Mouse (Mus musculus): ENCODE measurements around the gene Gm17428.

Gm17428 gene

DNA sequence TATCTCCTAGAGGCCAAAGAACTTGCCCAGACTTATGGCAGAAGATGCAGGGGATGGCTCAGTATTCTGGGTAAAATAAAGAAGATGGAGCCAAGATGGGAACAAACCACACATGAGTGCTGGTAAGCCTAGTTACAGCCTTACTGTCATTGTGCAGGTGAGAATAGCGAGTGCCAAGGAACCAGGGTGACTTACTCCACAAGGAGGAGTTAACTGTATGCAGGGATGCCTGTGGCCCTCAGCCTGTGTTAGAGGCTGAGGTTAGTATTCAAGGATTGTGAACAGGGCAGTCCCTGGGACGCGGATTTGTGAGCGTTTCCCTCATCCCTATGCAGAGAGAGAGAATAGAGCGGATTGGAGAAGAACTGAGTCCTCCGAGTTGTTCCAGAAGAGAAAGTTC, 25.1 kb upstream of the Gm17428 start:
- WGBS: 92% methylated on average over 6 of the region's 6 CpGs

DNA sequence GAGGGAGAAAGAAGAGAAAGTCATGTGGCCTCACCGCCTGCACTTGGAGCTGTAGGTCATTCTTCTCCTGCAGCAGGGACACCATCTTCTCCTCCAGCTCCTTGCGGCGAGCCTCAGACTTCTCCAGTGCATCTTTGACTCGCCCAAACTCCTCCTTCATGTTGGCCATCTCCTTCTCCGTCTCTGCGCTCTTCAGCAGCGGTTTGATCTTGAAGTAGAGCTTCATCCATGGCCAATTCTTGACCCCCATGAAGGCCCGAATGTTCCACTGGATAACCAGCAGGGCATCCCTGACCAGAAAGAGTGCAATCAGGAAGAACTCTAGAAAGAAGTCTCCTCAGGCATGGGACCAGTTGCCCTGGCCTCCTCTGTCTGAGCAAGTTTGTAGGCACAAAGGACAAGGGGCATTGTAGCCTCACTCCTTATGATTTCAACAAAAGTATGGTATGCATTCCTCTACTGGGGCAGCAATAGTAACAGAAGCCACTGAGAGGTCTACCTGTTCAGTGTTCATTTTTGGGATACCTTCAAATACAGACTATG, 23.0 kb upstream of the Gm17428 start:
- WGBS: 87% methylated on average over 8 of the region's 8 CpGs

DNA sequence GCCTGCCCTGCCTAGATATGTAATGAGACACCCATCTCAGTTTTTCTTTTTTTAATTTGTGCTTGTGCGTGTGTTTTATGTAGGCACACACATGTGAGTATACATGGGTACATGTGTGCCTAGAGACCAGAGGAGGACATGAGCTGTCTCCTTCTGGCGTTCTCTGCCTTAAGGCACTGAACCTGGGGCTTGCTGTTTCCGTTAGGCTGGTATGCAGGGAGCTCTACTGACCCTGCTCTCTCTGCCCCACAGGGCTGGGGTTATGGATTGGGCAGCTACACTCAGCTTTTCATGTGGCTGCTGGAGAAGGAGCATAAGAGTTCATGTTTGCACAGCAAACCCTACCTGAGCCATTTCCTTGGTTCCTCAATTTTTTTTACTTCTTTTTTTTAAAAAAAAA, 22.3 kb upstream of the Gm17428 start:
- 95% methylated on average over 3 of the region's 3 CpGs for WGBS

DNA sequence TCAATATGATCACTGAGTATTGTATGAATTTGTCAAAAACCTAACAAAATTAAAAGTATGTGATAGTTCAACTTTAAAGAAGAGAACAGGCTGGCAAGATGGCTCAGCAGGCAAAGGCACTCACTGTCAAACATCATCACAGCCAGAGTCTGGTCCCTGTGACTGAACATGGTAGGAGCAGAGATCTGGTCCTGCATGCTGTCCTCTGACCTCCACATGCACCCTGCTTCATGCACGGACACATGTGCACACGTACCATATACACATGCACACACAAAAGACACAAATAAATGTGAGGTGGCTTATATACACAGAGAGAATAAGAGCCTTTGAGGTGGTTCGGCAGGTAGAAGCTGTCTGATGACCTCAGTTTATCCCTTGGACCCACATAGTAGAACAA, 21.3 kb upstream of the Gm17428 start:
- 91% methylated on average over 3 of the region's 3 CpGs for WGBS

DNA sequence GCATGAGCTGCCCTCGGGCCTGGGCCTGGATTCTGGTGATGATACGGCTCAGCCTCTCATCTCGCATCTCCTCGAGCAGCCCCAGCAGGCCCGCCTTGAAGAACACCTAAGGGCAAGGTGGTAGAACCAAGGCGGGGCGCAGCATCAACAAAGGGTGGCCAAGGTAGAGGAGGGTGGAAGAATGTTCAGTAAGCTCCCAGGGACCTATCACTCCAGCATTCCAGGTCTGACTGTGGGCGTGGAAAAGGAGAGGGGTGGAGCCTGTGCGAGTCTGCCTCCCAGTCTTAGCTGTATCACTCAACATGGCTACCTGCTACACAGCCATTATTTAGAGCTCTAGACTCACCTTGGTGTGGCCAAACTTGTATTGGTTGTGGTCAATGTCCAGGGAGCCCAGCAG, 20.2 kb upstream of the Gm17428 start:
- WGBS: 88% methylated on average over 9 of the region's 9 CpGs

DNA sequence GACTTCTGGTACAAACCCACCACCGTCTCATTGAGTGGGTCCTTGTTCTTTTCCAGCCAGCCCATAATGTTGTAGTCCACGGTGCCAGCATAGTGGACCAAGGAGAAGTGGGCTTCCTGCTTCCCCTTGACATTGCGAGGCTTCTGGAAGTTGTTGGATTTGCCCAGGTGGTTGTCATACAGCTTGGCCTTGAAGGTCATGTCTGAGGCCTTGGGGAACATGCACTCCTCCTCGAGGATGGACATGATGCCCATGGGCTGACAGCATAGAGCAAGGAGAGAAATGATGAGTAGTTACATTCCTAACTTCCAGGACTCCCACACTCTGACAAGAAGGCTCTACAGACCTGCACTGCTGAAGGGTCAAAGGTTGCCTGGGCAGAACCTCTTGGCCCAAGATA, 18.2 kb upstream of the Gm17428 start:
- WGBS: 90% methylated on average over 4 of the region's 4 CpGs

DNA sequence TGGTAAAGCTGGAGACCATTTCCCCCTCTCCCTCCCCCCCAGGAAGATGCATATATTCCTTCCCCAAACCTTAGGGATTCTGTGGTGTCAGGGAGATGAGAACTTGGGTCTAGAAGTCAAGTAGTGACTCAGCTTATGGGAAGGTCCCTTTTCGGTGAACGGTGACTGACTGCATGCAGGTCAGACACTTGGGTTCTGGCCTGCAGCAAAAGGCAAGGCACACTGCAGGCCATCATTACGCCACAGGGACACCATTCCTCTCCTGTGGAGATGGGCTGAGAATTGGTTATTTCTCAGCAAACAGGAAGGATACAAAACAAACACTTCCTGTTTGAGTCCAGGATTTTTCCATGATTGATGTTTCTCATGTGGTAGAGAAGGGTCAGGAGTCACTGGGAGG, 17.5 kb upstream of the Gm17428 start:
- 91% methylated on average over 3 of the region's 3 CpGs for WGBS

DNA sequence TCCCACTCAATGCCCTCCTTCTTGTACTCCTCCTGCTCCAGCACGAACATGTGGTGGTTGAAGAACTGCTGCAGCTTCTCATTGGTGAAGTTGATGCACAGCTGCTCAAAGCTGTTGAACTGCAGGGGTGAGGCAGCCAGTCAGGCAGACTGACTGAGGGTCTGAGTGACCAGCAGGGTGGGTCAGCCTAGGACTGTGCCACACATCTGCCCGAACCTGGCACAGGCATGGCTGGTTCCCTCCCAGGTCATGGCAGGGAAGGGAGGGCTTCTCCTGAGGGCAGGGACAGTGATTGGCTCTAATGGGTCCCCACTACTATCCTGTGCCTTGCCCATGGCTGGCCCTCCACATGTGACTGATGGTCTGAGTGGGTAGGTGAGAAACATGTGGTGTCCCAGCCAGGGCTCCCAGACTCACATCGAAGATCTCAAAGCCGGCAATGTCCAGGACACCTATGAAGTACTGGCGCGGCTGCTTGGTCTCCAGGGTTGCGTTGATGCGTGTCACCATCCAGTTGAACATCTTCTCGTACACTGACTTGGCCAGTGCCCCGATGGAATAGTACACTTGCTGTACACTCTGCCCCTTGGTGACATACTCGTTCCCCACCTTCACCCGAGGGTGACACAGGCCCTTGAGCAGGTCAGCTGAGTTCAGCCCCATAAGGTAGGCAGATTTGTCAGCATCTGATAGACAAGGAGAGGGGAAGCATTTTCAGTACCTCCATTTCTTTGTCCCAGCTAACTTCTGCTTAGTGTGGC, 16.7 kb upstream of the Gm17428 start:
- 91% methylated on average over 12 of the region's 12 CpGs for WGBS

DNA sequence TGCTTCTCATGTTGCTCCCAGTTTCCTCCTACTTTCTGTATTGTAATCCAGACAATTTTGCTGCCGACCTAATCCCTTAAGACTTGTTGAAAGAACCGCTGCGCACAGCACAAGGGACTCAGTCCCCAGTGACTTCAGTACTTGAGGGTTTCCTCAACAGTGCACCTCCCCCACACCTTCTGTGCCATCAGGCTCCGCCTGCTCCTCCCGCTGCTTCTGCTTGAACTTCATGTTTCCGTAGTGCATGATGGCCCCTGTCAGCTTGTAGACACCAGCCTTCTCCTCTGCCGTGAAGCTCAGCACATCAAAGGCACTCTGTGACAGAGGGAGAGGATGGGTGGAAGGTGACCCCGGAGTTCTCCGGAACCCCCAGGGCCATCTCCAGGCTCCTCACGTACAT, 16.0 kb upstream of the Gm17428 start:
- WGBS: 61% methylated on average over 10 of the region's 10 CpGs

DNA sequence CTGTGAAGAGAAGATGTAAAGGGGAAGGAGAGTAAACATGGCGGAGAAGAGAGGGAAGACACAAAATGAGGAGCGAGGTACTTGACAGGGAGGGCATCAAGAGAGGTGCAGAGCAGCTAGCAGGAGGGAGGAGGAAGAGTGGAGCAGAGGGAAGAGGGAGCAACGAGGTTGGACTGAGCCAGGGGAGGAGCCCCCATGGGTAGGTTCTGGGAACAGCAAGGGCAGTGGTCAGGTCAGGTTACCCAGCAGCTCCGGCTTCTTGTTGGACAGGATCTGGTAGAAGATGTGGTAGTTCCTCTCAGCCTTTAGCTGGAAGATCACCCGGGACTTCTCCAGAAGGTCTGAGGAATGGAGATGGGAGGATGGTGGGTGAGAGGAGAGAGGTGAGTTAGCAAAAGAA, 15.2 kb upstream of the Gm17428 start:
- 90% methylated on average over 5 of the region's 5 CpGs for WGBS

DNA sequence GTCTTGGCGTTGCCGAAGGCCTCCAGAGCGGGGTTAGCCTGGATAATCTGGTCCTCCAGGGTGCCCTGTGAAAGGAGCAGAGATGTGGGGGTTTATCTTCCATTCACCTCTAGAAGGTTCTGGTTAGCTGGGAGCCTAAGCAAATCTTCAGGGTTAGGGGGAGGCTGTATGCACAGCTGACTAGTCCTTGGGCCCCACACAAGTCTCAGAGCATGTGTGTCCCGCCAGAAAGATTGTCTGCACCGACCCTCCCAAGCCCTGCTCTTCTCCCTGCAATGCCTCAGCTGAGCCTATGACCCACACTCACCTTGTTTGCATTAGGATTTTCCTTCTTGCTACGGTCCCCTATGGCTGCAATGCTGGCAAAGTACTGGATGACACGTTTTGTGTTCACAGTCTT, 14.0 kb upstream of the Gm17428 start:
- WGBS: 88% methylated on average over 7 of the region's 7 CpGs

DNA sequence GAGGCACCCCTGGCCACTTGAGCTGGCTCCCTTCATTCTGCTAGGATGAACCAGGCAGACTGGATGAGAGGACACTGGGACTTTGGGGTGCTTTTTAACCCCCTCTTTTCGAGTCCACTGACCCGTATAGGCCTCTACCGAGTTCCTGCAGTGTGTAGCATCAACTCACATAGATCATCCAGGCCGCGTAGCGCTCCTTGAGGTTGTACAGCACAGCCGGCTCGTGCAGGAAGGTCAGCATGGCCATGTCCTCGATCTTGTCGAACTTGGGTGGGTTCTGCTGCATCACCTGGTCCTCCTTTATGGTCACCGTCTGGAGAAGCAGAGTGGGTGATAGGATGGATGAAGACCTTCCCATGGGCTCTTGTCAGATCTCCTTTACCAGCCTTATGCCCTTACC, 13.0 kb upstream of the Gm17428 start:
- 91% methylated on average over 11 of the region's 11 CpGs for WGBS

DNA sequence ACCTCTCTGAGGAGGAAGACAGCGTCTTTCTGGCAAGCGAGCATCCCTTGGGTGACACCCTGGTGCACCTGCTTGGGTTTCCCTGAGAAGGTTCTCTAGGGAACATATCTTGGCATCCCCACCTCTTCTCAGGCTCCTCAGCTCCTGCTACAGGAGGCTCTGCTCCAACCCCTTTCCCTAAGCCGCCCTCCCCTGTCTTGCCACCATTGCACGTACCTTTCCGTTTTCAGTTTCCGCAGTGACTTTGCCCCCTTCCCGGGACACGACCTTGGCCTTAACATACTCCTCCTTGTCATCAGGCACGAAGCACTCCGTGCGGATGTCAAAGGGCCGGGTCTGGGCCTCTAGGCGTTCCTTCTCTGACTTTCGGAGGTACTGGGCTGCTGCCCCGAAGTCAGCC, 11.7 kb upstream of the Gm17428 start:
- WGBS: 89% methylated on average over 15 of the region's 15 CpGs

DNA sequence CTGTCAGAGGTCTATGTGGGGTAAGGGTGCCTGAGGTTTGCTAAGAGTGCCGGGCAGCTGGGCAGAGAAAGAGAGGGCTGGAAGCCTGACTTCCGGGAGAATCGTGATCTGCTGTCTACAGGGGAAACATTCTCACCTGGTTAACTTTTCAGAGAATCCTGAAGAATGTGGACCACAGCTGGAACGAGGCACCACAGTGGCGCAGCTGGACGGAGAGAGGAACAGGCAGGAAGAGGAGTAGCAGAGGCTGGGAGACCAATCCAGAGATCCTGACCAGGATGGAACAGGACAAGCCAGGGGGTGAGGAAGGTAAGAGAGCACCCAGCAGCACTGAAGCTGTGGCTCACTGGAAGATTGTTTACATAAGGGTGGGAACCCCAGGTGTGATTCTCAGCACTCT, 11.1 kb upstream of the Gm17428 start:
- 83% methylated on average over 6 of the region's 6 CpGs for WGBS

DNA sequence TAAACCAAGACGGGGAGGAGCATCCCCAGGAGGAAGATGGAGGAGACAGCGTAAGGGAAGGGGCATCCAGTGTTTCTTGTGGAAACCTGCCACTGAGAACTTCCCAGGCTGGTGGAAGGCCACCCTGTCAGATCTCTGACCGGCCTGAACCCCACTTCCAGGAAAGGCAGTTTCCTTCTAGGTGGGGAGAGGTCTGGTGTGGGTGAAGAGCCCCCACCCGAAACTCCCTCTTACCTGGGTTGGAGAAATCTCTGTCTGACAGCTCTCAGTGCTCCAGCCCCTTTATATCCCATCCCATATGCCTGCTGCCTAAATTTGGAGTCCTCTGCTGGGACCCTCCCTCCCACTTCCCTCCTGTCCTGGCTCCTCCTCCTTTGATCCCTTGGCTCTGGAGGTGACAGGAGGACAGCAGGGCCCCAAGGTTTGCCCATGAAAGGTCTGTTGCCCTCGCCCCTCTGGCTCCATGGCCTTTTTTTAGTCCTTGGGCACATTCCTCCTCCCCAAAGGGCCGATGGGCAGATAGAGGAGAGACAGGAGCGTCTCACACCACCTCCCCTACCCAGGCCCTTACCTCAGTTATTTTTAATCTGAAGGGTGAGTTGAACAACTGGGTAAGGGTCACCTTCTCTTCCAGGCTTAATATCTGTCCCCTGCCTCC, 10.3 kb upstream of the Gm17428 start, which contains the start of gene Myh6:
Gene Myh6 (minus strand): TSS at position 608 of the 658 bp plus-strand sequence.
- WGBS: 78% methylated on average over 7 of the region's 7 CpGs

DNA sequence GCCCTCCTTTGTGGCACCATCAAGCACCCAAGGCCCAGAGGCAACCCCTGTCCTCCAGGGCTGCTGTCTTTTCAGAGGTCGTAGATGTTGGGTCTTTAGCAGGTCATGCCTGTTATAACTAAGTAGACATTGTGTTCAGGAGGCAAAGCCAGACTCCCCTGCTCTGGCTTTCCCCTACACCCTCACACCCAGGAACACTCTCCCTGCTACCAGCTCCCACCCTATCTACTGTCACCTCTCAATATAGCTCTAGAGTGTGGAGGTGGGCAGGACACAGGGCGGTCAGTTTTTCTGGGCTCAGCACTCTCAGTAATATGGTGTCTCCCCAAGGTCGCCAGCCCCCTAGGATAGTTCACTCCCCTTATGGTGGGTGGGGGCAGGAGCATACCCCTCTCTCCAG, 8.9 kb upstream of the Gm17428 start:
- WGBS: 85% methylated on average over 3 of the region's 3 CpGs

DNA sequence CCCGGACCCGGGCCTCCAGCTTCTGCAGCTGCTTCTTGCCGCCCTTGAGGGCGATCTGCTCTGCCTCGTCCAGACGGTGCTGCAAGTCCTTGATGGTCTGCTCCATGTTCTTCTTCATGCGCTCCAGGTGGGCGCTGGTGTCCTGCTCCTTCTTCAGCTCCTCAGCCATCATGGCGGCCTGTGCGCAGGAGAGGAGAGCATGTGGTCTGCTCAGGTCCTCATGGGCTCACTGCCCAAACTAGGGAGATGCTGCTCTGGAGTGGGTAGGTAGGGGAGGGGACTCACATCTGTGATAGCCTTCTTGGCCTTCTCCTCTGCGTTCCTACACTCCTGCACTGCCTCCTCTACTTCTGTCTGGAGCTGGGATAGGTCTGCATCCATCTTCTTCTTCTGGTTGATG, 3.9 kb upstream of the Gm17428 start:
- 94% methylated on average over 11 of the region's 11 CpGs for WGBS

DNA sequence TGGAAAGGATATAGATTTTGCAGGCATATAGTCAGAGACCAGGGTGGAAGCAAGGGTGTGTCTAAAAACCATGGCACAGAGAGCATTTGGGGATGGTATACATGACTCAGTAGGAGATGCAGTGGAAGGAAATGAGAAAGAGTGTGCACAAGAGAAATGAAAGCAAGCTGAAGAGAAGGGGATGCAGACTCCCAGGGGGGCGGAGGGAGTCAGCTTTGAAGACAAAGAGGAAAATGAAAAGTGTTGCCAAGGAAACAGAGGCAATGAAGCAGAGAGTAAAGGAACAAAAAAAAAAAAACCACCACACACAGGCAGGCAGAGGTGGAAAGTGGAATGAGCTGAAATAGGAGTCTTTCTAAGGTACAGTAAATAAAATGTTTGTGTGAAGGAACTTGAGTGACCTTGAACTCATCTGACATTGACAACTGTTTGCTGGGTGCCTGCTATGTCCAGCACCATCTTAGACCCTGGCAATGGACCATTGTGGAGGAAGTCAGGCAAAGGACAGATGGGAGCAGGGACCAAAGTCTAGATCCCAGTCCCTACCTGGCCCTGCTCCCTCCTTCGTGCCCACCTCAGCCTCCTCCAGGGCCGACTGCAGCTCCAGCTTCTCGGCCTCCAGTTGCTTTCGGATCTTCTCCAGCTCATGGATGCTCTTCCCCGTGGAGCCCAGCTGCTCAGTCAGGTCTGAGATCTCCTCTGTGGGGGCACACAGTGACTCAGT, 2.5 kb upstream of the Gm17428 start:
- WGBS: 64% methylated on average over 6 of the region's 6 CpGs

DNA sequence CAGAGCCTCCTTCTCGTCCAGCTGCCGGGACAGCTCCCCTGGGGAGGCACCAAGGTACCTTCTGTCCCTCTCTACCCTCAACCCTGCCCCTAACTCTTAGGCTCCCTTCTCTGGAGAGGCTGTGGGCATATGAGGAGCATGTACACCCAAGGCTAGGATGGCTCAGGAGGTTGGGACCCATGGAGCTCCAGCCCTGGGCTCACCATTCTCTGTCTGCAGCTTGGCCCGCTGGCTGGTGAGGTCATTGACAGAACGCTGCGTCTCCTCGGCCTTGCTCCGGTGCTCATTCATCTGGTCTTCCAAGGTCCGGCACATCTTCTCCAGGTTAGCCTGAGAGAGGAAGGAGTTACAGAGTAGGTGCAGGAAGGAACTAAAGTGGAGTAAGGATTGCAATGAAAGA, 1.9 kb downstream of the Gm17428 start:
- 92% methylated on average over 8 of the region's 8 CpGs for WGBS

DNA sequence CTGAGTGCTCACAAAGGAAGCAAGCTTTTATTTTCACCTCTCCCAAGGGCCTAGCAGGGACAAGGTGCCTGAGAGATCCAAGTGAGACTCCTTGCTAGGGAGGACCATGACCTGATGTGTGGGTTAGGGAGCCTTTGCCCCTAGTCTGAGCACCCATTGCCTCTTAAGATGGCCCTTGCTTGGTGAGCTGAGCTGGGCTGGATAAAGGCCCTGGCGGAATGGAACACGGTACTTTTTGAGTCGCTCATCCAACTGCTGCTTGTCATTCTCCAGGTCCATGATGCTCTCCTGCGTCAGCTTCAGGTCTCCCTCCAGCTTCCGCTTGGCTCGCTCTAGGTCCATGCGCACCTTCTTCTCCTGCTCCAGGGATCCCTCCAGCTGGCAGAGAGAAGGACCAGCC, 5.2 kb downstream of the Gm17428 start:
- 97% methylated on average over 7 of the region's 7 CpGs for WGBS

DNA sequence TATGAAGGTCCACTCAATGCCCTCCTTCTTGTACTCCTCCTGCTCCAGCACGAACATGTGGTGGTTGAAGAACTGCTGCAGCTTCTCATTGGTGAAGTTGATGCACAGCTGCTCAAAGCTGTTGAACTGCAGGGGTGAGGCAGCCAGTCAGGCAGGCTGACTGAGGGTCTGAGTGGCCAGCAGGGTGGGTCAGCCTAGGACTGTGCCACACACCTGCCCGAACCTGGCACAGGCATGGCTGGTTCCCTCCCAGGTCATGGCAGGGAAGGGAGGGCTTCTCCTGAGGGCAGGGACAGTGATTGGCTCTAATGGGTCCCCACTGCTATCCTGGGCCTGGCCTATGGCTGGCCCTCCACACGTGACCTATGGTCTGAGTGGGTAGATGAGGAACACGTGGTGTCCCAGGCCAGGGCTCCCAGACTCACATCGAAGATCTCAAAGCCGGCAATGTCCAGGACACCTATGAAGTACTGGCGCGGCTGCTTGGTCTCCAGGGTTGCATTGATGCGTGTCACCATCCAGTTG, 11.7 kb downstream of the Gm17428 start:
- WGBS: 94% methylated on average over 9 of the region's 9 CpGs

DNA sequence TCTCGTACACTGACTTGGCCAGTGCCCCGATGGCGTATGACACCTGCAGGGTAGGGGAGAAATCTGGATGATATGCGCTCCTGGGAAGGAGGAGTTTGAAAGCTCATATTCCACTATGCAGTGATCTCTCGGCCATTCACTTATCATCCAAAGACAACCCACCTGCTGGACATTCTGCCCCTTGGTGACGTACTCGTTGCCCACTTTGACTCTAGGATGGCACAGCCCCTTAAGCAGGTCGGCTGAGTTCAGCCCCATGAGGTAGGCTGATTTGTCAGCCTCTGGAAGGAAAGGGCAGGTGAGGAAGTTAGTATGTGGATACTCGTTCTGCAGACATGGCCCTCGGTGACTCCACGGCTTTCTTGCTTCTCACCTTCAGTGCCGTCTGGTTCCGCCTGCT, 12.1 kb downstream of the Gm17428 start:
- 88% methylated on average over 13 of the region's 13 CpGs for WGBS
